In genomic region chr3:39944581-39944980, GRCm38 (mm10) we compare ENCODE assay signal across 11 mouse cellular contexts.
DNase-seq lines count a peak whose midpoint lies in the region; ATAC-seq and TF ChIP-seq lines count a peak whose summit lies in the region.
"Had no signal": no experiment of that assay in that cellular context is flagged by ENCODE, and none has a peak within 500 bp of the region (broad histone marks: within the 10 kb centered on the region; RNA-seq: fewer than 3 reads in every experiment).

No protein-coding gene starts in this region.

- no peak overlapping the region for H3K4me3 ChIP-seq in lung, postnatal 0 days (ENCODE audit: low read depth, low read length)
- H3K4me3 ChIP-seq in hindbrain, embryonic 16.5 days (ENCODE audit: low read length) = no peak overlapping the region
- H3K4me3 ChIP-seq: forebrain, embryonic 15.5 days had no signal

- no peaks in the 10 kb centered on the region for H3K4me1 ChIP-seq in lung, postnatal 0 days (ENCODE audit: insufficient read depth, low read depth, low read length)
- no peaks in the 10 kb centered on the region for H3K4me1 ChIP-seq in hindbrain, embryonic 16.5 days (ENCODE audit: control insufficient read depth, insufficient read depth, low read depth, low read length)
- H3K4me1 ChIP-seq: forebrain, embryonic 15.5 days had no signal

- H3K9me3 ChIP-seq in lung, postnatal 0 days (ENCODE audit: low read length) = no peaks in the 10 kb centered on the region
- no peaks in the 10 kb centered on the region for H3K9me3 ChIP-seq in hindbrain, embryonic 16.5 days (ENCODE audit: control insufficient read depth, low read length)
- H3K9me3 ChIP-seq: forebrain, embryonic 15.5 days had no signal

- H3K27me3 ChIP-seq in lung, postnatal 0 days (replicated peaks; ENCODE audit: insufficient read depth, low read length) = no peaks in the 10 kb centered on the region
- no peaks in the 10 kb centered on the region for H3K27me3 ChIP-seq in hindbrain, embryonic 16.5 days (replicated peaks; ENCODE audit: control insufficient read depth, insufficient read depth, low read length)
- H3K27me3 ChIP-seq: CH12.LX; forebrain, embryonic 15.5 days had no signal

- no peaks in the 10 kb centered on the region for H3K36me3 ChIP-seq in lung, postnatal 0 days (ENCODE audit: insufficient read depth, low read length)
- no peaks in the 10 kb centered on the region for H3K36me3 ChIP-seq in hindbrain, embryonic 16.5 days (ENCODE audit: control insufficient read depth, insufficient read depth, low read length)
- H3K36me3 ChIP-seq: forebrain, embryonic 15.5 days had no signal

- peak; percentile 52 to 61 for DNase-seq in lung, adult 18-20 months
- no peak for DNase-seq in lung, postnatal 0 days (ENCODE audit: low spot score)
- DNase-seq in heart, adult 9 months (ENCODE audit: low spot score in 2 of 2) = peak; percentile 83 to 85
- peak; percentile 32 to 45 for DNase-seq in kidney, postnatal 36 days
- DNase-seq in urinary bladder, postnatal 36 days (ENCODE audit: low spot score in 2 of 2) = peak; percentile 26 to 80
- DNase-seq in left cerebral cortex, postnatal 36 days (ENCODE audit: low spot score in 2 of 2) = no peak
- no peak for DNase-seq in left cerebral cortex, adult 11 months (ENCODE audit: low spot score)
- DNase-seq: liver, postnatal 0 days had no signal

- no peak overlapping the region for H3K9ac ChIP-seq in lung, postnatal 0 days (replicated peaks; ENCODE audit: low read depth)
- no peak overlapping the region for H3K9ac ChIP-seq in hindbrain, embryonic 16.5 days (ENCODE audit: low read depth, low read length)
- H3K9ac ChIP-seq: forebrain, embryonic 15.5 days; liver, postnatal 0 days had no signal

- intact Hi-C loops in left cerebral cortex, postnatal 36 days (cut with DNase I) = no loop called here

- TF ChIP-seq CTCF in lung, postnatal 0 days (IDR thresholded peaks at IDR 0.05) = no peak

- H3K27ac ChIP-seq in lung, postnatal 0 days (ENCODE audit: low read length) = no peak overlapping the region
- H3K27ac ChIP-seq in hindbrain, embryonic 16.5 days (ENCODE audit: low read depth, low read length) = no peak overlapping the region
- H3K27ac ChIP-seq: forebrain, embryonic 15.5 days had no signal

- TF ChIP-seq EP300 in lung, postnatal 0 days (IDR thresholded peaks at IDR 0.05) = no peak

- no peak for ATAC-seq in lung, postnatal 0 days
- ATAC-seq in hindbrain, embryonic 16.5 days = no peak
- ATAC-seq: forebrain, embryonic 15.5 days; liver, postnatal 0 days had no signal

- H3K4me2 ChIP-seq in lung, postnatal 0 days (replicated peaks; ENCODE audit: low read depth, low read length) = no peak overlapping the region
- H3K4me2 ChIP-seq in hindbrain, embryonic 16.5 days (ENCODE audit: low read length) = no peak overlapping the region
- H3K4me2 ChIP-seq: forebrain, embryonic 15.5 days had no signal

- 53% methylated on average over 3 of the region's 3 CpGs for WGBS in lung, postnatal 0 days
- WGBS in hindbrain, embryonic 16.5 days = 83% methylated on average over 3 of the region's 3 CpGs

Comparison
In these comparisons a context has a peak if more than half of its experiments do, and no peak if none do; other contexts are left out.
1. DNase-seq: peak in lung, adult 18-20 months (2 of 2), heart, adult 9 months (2 of 2), kidney, postnatal 36 days (2 of 2) and urinary bladder, postnatal 36 days (2 of 2); none in lung, postnatal 0 days (single experiment), left cerebral cortex, postnatal 36 days (0 of 2) and left cerebral cortex, adult 11 months (single experiment).